Mouse (Mus musculus) forebrain, embryonic 15.5 days (tissue): ENCODE measurements around the gene Arhgef12. TPM values are rescaled to one million over a fixed set of nuclear protein-coding genes. Genes with fewer than 3 reads are reported as not detected.

Experiments
- ATAC-seq: fragments of 200-750 bp; cut with Nextera tagmentation; replicated peaks from 2 replicates; pipeline ENCODE4 v1.8.0; 2017; ENCODE audit warnings: mild to moderate bottlenecking, moderate TSS enrichment, moderate library complexity
- H3K27ac ChIP-seq: fragments of 300-500 bp; sonication (generic); replicated peaks from 2 replicates; pipeline ENCODE4 v1.5.1; 2015; ENCODE audit warnings: mild to moderate bottlenecking, inconsistent platforms
- H3K27me3 ChIP-seq: fragments of 300-500 bp; sonication (generic); 2 replicates; pipeline ENCODE4 v1.6.1; 2015; ENCODE audit warnings: inconsistent platforms
- H3K36me3 ChIP-seq: fragments of 300-500 bp; sonication (generic); 2 replicates; pipeline ENCODE4 v1.6.1; 2015; ENCODE audit warnings: mild to moderate bottlenecking, inconsistent platforms
- H3K4me1 ChIP-seq: fragments of 300-500 bp; sonication (generic); 2 replicates; pipeline ENCODE4 v1.6.1; 2015; ENCODE audit warnings: inconsistent platforms
- H3K4me2 ChIP-seq: fragments of 300-500 bp; sonication (generic); replicated peaks from 2 replicates; pipeline ENCODE4 v1.6.1; 2015; ENCODE audit warnings: mild to moderate bottlenecking, inconsistent platforms
- H3K4me3 ChIP-seq: fragments of 300-500 bp; sonication (generic); 2 replicates; pipeline ENCODE4 v1.5.1; 2015; ENCODE audit warnings: mild to moderate bottlenecking, inconsistent platforms
- H3K9ac ChIP-seq: fragments of 300-500 bp; sonication (generic); replicated peaks from 2 replicates; pipeline ENCODE4 v1.6.1; 2015; ENCODE audit warnings: mild to moderate bottlenecking, inconsistent platforms
- H3K9me3 ChIP-seq: fragments of 300-500 bp; sonication (generic); 2 replicates; pipeline ENCODE4 v1.6.1; 2016; ENCODE audit warnings: inconsistent platforms
- WGBS: fragments of 180-500 bp; shearing (Covaris S2); methylation state at CpG from one replicate; pipeline ENCODE4 v1.1.7; 2015; ENCODE audit warnings: mixed read lengths; 5-methylcytosine and 5-hydroxymethylcytosine counted together
- polyA plus RNA-seq: library from polyadenylated mRNA; unstranded; fragments of >200 nt; fragmentation: Nextera tagmentation; extraction: Ambion mirVana; gene quantifications from 2 replicates; pipeline ENCODE4 v1.2.1, GENCODE M21; 2015

Gene Arhgef12
- polyA plus RNA-seq, 1 experiment from 2014 or later: 20.0 TPM

GRCm38 (mm10) chr9:43067896-43068295 is 39.1 kb downstream of the Arhgef12 start:
- peak overlapping the region; percentile 31 for H3K4me2 ChIP-seq
- no peaks in the 10 kb centered on the region for H3K9me3 ChIP-seq
- WGBS: 77% methylated on average over 3 of the region's 3 CpGs
- no peaks in the 10 kb centered on the region for H3K27me3 ChIP-seq
- ATAC-seq: no peak
- no peak overlapping the region for H3K9ac ChIP-seq
- H3K27ac ChIP-seq: no peak overlapping the region; the same call in 1 of the 2 replicates
- H3K4me3 ChIP-seq: no peak overlapping the region
- no peaks in the 10 kb centered on the region for H3K36me3 ChIP-seq
- H3K4me1 ChIP-seq: peaks cover 43% of the 10 kb centered on the region

- Histone ChIP-seq H3K9ac (no peak overlapping the region), H3K36me3 (no peaks in the 10 kb centered on the region), H3K4me1 (peaks cover 41% of the 10 kb centered on the region), H3K9me3 (no peaks in the 10 kb centered on the region), H3K4me2 (no peak overlapping the region), H3K27ac (no peak overlapping the region), H3K27me3 (no peaks in the 10 kb centered on the region), H3K4me3 (no peak overlapping the region)
- ATAC-seq: no peak
- 75% methylated on average over 4 of the region's 4 CpGs for WGBS
These were observed 41.8 kb downstream of the Arhgef12 start for GRCm38 (mm10) chr9:43065231-43065630.

GRCm38 (mm10) chr9:43061545-43061944 is 45.5 kb downstream of the Arhgef12 start:
- Histone ChIP-seq H3K4me2 (no peak overlapping the region), H3K9me3 (no peaks in the 10 kb centered on the region), H3K9ac (no peak overlapping the region), H3K4me3 (no peak overlapping the region), H3K4me1 (peaks cover 16% of the 10 kb centered on the region), H3K27ac (no peak overlapping the region), H3K27me3 (no peaks in the 10 kb centered on the region), H3K36me3 (no peaks in the 10 kb centered on the region)
- ATAC-seq: no peak
- WGBS: 85% methylated on average over 1 of the region's 1 CpGs

- Histone ChIP-seq H3K36me3 (no peaks in the 10 kb centered on the region), H3K4me1 (no peaks in the 10 kb centered on the region), H3K9ac (no peak overlapping the region), H3K27ac (no peak overlapping the region), H3K4me3 (no peak overlapping the region), H3K4me2 (no peak overlapping the region), H3K27me3 (no peaks in the 10 kb centered on the region), H3K9me3 (no peaks in the 10 kb centered on the region)
- ATAC-seq: no peak
- WGBS: 85% methylated on average over 2 of the region's 2 CpGs
These were observed 56.6 kb downstream of the Arhgef12 start for GRCm38 (mm10) chr9:43050391-43050790.

- Histone ChIP-seq H3K4me2 (no peak overlapping the region), H3K4me1 (no peaks in the 10 kb centered on the region), H3K9ac (no peak overlapping the region), H3K36me3 (peaks cover 8% of the 10 kb centered on the region; the same call in 1 of the 2 replicates), H3K27me3 (no peaks in the 10 kb centered on the region), H3K4me3 (no peak overlapping the region), H3K9me3 (no peaks in the 10 kb centered on the region), H3K27ac (no peak overlapping the region; the same call in 1 of the 2 replicates)
- ATAC-seq: no peak
These were observed 62.6 kb downstream of the Arhgef12 start for GRCm38 (mm10) chr9:43044481-43044880.

- Histone ChIP-seq H3K27me3 (no peaks in the 10 kb centered on the region), H3K9ac (no peak overlapping the region), H3K4me3 (no peak overlapping the region), H3K36me3 (peaks cover 8% of the 10 kb centered on the region; the same call in 1 of the 2 replicates), H3K4me2 (no peak overlapping the region), H3K9me3 (no peaks in the 10 kb centered on the region), H3K4me1 (0 out of 2 replicates have a peak, but pooled peaks cover 4% of the 10 kb centered on the region), H3K27ac (no peak overlapping the region)
- 89% methylated on average over 8 of the region's 8 CpGs for WGBS
- ATAC-seq: no peak
These were observed 68.6 kb downstream of the Arhgef12 start for GRCm38 (mm10) chr9:43038466-43038865.

- Histone ChIP-seq H3K27me3 (no peaks in the 10 kb centered on the region), H3K4me2 (no peak overlapping the region), H3K4me3 (no peak overlapping the region), H3K36me3 (0 out of 2 replicates have a peak, but pooled peaks cover 2% of the 10 kb centered on the region), H3K27ac (no peak overlapping the region), H3K9me3 (no peaks in the 10 kb centered on the region), H3K4me1 (0 out of 2 replicates have a peak, but pooled peaks cover 4% of the 10 kb centered on the region), H3K9ac (no peak overlapping the region)
- 36% methylated on average over 4 of the region's 4 CpGs for WGBS
- no peak for ATAC-seq
These were observed 71.8 kb downstream of the Arhgef12 start for GRCm38 (mm10) chr9:43035208-43035607.

GRCm38 (mm10) chr9:43034273-43034672 is 72.8 kb downstream of the Arhgef12 start:
- no peak overlapping the region for H3K27ac ChIP-seq
- no peak overlapping the region for H3K4me3 ChIP-seq
- H3K9ac ChIP-seq: no peak overlapping the region
- 0 out of 2 replicates have a peak, but pooled peaks cover 4% of the 10 kb centered on the region for H3K4me1 ChIP-seq
- H3K27me3 ChIP-seq: no peaks in the 10 kb centered on the region
- no peak overlapping the region for H3K4me2 ChIP-seq
- H3K36me3 ChIP-seq: no peaks in the 10 kb centered on the region
- ATAC-seq: no peak
- no peaks in the 10 kb centered on the region for H3K9me3 ChIP-seq

GRCm38 (mm10) chr9:43027757-43028156 is 79.3 kb downstream of the Arhgef12 start:
- H3K9me3 ChIP-seq: no peaks in the 10 kb centered on the region
- no peak overlapping the region for H3K4me3 ChIP-seq
- ATAC-seq: no peak
- no peak overlapping the region for H3K27ac ChIP-seq
- H3K27me3 ChIP-seq: no peaks in the 10 kb centered on the region
- WGBS: 79% methylated on average over 5 of the region's 5 CpGs
- peaks cover 4% of the 10 kb centered on the region; the same call in 1 of the 2 replicates for H3K36me3 ChIP-seq
- H3K4me1 ChIP-seq: no peaks in the 10 kb centered on the region
- no peak overlapping the region for H3K9ac ChIP-seq
- no peak overlapping the region for H3K4me2 ChIP-seq

GRCm38 (mm10) chr9:43021515-43022251 is 85.4 kb downstream of the Arhgef12 start:
- no peak overlapping the region for H3K4me3 ChIP-seq
- ATAC-seq: no peak
- no peak overlapping the region for H3K4me2 ChIP-seq
- 80% methylated on average over 5 of the region's 5 CpGs for WGBS
- peaks cover 29% of the 10 kb centered on the region for H3K36me3 ChIP-seq
- no peak overlapping the region for H3K27ac ChIP-seq
- no peaks in the 10 kb centered on the region for H3K4me1 ChIP-seq
- H3K9ac ChIP-seq: no peak overlapping the region
- H3K9me3 ChIP-seq: no peaks in the 10 kb centered on the region
- H3K27me3 ChIP-seq: no peaks in the 10 kb centered on the region

GRCm38 (mm10) chr9:43019656-43020055 is 87.4 kb downstream of the Arhgef12 start:
- Histone ChIP-seq H3K4me2 (no peak overlapping the region), H3K9me3 (no peaks in the 10 kb centered on the region), H3K4me1 (no peaks in the 10 kb centered on the region), H3K36me3 (peaks cover 39% of the 10 kb centered on the region), H3K4me3 (no peak overlapping the region), H3K27me3 (no peaks in the 10 kb centered on the region), H3K27ac (no peak overlapping the region), H3K9ac (no peak overlapping the region)
- WGBS: 96% methylated on average over 9 of the region's 9 CpGs
- no peak for ATAC-seq

GRCm38 (mm10) chr9:43015786-43016185 is 91.3 kb downstream of the Arhgef12 start:
- Histone ChIP-seq H3K4me1 (no peaks in the 10 kb centered on the region), H3K36me3 (peaks cover 48% of the 10 kb centered on the region), H3K27ac (no peak overlapping the region), H3K4me3 (no peak overlapping the region), H3K27me3 (no peaks in the 10 kb centered on the region), H3K9me3 (no peaks in the 10 kb centered on the region), H3K9ac (no peak overlapping the region), H3K4me2 (no peak overlapping the region)
- WGBS: 94% methylated on average over 5 of the region's 5 CpGs
- ATAC-seq: no peak

- no peak overlapping the region for H3K4me2 ChIP-seq
- no peaks in the 10 kb centered on the region for H3K9me3 ChIP-seq
- H3K36me3 ChIP-seq: peaks cover 46% of the 10 kb centered on the region
- no peaks in the 10 kb centered on the region for H3K27me3 ChIP-seq
- H3K27ac ChIP-seq: no peak overlapping the region
- H3K4me1 ChIP-seq: no peaks in the 10 kb centered on the region
- H3K4me3 ChIP-seq: no peak overlapping the region
- no peak for ATAC-seq
- 87% methylated on average over 2 of the region's 2 CpGs for WGBS
- no peak overlapping the region for H3K9ac ChIP-seq
These were observed 91.7 kb downstream of the Arhgef12 start for GRCm38 (mm10) chr9:43015366-43015765.
